Mouse (Mus musculus) midbrain, embryonic 11.5 days (tissue): Measurements from ENCODE around the gene Trpv6. TPM values are rescaled to one million over a fixed set of nuclear protein-coding genes. Genes with fewer than 3 reads are reported as not detected.

Experiments
- ATAC-seq: fragments of 200-750 bp; cut with Nextera tagmentation; 2 replicates; pipeline ENCODE4 v1.8.0; 2017; ENCODE audit warnings: moderate TSS enrichment, moderate library complexity; ENCODE audit not compliant: low FRiP score
- DNase-seq: peaks from one replicate; pipeline ENCODE4 v3.0.0; 2015; ENCODE audit warnings: low spot score; ENCODE audit errors: missing footprints
- H3K27ac ChIP-seq: fragments of 300-500 bp; sonication (generic); 2 replicates; pipeline ENCODE4 v1.5.1; 2014; ENCODE audit warnings: low read depth, low read length
- H3K27me3 ChIP-seq: fragments of 300-500 bp; sonication (generic); 2 replicates; pipeline ENCODE4 v1.6.1; 2014; ENCODE audit warnings: mild to moderate bottlenecking, low read length, moderate library complexity, mixed read lengths; ENCODE audit not compliant: control insufficient read depth, insufficient read depth
- H3K36me3 ChIP-seq: fragments of 300-500 bp; sonication (generic); 2 replicates; pipeline ENCODE4 v1.6.1; 2014; ENCODE audit warnings: mild to moderate bottlenecking, low read length, moderate library complexity, mixed read lengths; ENCODE audit not compliant: control insufficient read depth, insufficient read depth
- H3K4me1 ChIP-seq: fragments of 300-500 bp; sonication (generic); 2 replicates; pipeline ENCODE4 v1.6.1; 2014; ENCODE audit warnings: low read length; ENCODE audit not compliant: control insufficient read depth, insufficient read depth
- H3K4me2 ChIP-seq: fragments of 300-500 bp; sonication (generic); 2 replicates; pipeline ENCODE4 v1.6.1; 2014; ENCODE audit warnings: mild to moderate bottlenecking, moderate library complexity
- H3K4me3 ChIP-seq: fragments of 300-500 bp; sonication (generic); 2 replicates; pipeline ENCODE4 v1.5.1; 2014; ENCODE audit warnings: low read depth, low read length
- H3K9ac ChIP-seq: fragments of 300-500 bp; sonication (generic); 2 replicates; pipeline ENCODE4 v1.6.1; 2014; ENCODE audit warnings: low read length
- H3K9me3 ChIP-seq: fragments of 300-500 bp; sonication (generic); 2 replicates; pipeline ENCODE4 v1.6.1; 2016; ENCODE audit warnings: low read length; ENCODE audit not compliant: control insufficient read depth
- WGBS: fragments of 180-500 bp; shearing (Covaris S2); extraction: QIAGEN DNeasy Blood & Tissue Kit; methylation state at CpG from one replicate; pipeline ENCODE4 v1.1.7; 2014; 5-methylcytosine and 5-hydroxymethylcytosine counted together
- polyA plus RNA-seq: library from polyadenylated mRNA; unstranded; fragments of >200 nt; fragmentation: Nextera tagmentation; extraction: Ambion mirVana; gene quantifications from 2 replicates; pipeline ENCODE4 v1.2.1, GENCODE M21; 2014

Gene Trpv6
- polyA plus RNA-seq, 1 experiment from 2014 or later, result 0.27 TPM

DNA sequence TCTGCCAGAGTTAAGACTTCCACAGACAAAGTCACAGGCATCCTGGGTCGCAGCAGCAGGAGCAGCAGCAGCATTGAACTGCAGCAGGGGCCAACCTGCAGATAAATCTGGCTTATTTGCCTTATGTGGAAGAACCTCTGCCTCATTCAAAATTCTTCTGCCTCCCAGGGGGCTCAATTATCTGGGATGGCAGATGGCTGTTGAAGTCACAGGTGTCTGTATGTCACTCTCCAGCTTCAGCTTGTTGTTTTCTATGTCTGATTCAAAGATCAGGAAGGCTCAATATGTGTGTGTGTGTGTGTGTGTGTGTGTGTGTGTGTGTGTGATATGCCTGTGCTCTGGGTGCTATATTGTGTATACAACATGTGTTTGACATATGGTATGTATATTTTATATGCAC lies 1.2 kb upstream of the Trpv6 start:
- H3K9me3 ChIP-seq, result no peaks in the 10 kb centered on the region
- peak; percentile 30; the same call in 1 of the 2 replicates for ATAC-seq
- no peaks in the 10 kb centered on the region for H3K36me3 ChIP-seq
- WGBS, result 33% methylated on average over 1 of the region's 1 CpGs
- H3K4me2 ChIP-seq, result no peak overlapping the region
- H3K27me3 ChIP-seq, result no peaks in the 10 kb centered on the region
- no peak overlapping the region for H3K27ac ChIP-seq
- DNase-seq, result peak; percentile 44
- H3K9ac ChIP-seq, result no peak overlapping the region
- H3K4me1 ChIP-seq, result no peaks in the 10 kb centered on the region
- H3K4me3 ChIP-seq, result no peak overlapping the region

DNA sequence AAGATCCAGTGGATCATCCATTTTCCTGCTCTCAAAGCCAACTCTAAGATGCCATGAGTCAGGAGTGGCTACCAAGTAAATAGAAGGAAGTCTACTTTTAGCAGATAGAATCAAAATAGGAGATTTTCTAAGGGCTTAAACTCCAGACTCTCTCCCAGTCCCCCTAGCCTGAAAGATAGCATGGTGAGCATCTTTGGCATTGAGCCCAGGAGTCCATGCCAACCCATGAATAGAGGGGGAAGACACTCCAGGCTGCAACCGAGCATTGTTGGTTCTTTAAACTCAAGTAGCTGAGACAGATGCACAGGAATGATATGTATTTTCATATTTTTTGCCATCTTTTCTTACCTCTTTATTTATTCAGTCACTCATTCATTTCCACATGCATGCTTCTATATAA lies 994 bp downstream of the Trpv6 start:
- 73% methylated on average over 1 of the region's 1 CpGs for WGBS
- Histone ChIP-seq H3K36me3 (no peaks in the 10 kb centered on the region), H3K4me1 (no peaks in the 10 kb centered on the region), H3K9ac (no peak overlapping the region), H3K9me3 (no peaks in the 10 kb centered on the region), H3K27me3 (no peaks in the 10 kb centered on the region), H3K4me2 (no peak overlapping the region), H3K27ac (no peak overlapping the region), H3K4me3 (no peak overlapping the region)
- DNase-seq, result peak; percentile 49
- ATAC-seq, result no peak

DNA sequence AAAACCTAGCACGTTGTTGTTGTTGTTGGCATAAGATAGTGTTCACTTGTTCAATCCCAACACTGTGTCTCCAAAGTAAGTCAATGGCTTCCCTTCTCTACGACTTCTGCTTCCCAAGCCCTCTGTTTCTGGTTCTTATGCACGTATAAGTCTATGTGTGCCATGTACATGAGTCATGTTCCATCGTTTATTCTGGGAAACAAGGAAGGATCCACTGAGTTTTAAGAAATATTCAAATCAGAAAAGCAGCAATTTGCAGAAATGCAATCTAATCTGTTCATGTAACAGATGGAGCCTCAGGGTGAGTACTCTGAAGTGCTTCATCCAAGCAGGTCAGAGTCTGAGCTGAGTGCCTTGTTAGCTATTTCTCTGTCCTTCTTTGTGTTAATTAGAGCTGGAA lies 4.7 kb downstream of the Trpv6 start:
- 85% methylated on average over 4 of the region's 4 CpGs for WGBS
- no peaks in the 10 kb centered on the region for H3K4me1 ChIP-seq
- ATAC-seq, result no peak
- H3K27ac ChIP-seq, result no peak overlapping the region
- peak; percentile 53 for DNase-seq
- H3K36me3 ChIP-seq, result no peaks in the 10 kb centered on the region
- no peaks in the 10 kb centered on the region for H3K27me3 ChIP-seq
- H3K9me3 ChIP-seq, result no peaks in the 10 kb centered on the region
- H3K4me3 ChIP-seq, result no peak overlapping the region
- H3K9ac ChIP-seq, result no peak overlapping the region
- H3K4me2 ChIP-seq, result no peak overlapping the region

DNA sequence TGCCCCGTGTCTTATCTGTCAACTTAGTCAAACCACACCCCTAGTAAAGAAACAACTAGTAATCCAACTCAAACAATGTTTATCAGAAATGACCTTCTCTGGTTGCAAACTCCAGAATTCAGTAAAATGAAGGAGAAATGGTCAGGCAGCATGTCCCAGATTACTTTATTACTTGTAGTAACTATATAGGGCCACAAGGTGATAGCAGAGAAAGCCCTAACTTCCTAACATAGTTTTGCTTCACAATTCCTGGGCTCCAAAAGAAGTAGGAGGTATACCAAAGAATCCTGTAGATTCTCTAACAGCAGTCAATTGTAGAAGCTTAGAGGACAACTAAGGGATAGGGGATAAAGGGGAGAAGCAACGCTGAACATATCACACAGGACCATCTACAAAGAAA lies 5.4 kb downstream of the Trpv6 start:
- H3K9me3 ChIP-seq, result no peaks in the 10 kb centered on the region
- no peak overlapping the region for H3K9ac ChIP-seq
- WGBS, result 74% methylated on average over 2 of the region's 2 CpGs
- ATAC-seq (no peak), DNase-seq (peak; percentile 72)
- no peaks in the 10 kb centered on the region for H3K4me1 ChIP-seq
- H3K36me3 ChIP-seq, result no peaks in the 10 kb centered on the region
- no peak overlapping the region for H3K4me2 ChIP-seq
- H3K4me3 ChIP-seq, result no peak overlapping the region
- no peaks in the 10 kb centered on the region for H3K27me3 ChIP-seq
- no peak overlapping the region for H3K27ac ChIP-seq

DNA sequence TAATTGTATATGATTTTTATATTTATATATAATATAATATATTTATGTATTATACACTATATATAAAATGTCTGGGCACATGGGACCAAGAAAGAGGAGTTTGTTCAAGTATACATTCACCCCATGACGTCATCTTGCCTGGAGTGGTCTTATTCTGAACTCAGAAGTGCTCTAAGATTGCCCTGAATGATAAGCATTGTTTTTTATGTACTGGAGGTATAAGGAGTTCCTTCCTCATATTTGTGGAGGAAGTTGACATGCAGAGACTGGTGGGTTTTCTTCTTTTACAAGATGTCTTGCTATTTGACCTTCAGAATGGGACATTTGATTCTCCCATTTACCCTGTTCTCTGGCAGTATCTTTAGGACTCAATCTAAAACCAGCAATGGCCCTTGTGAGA lies 8.0 kb downstream of the Trpv6 start:
- H3K36me3 ChIP-seq, result no peaks in the 10 kb centered on the region
- whole genome bisulfite sequencing, result 82% methylated on average over 1 of the region's 1 CpGs
- DNase-seq, result peak; percentile 60
- no peaks in the 10 kb centered on the region for H3K4me1 ChIP-seq
- H3K27ac ChIP-seq, result no peak overlapping the region
- H3K9me3 ChIP-seq, result no peaks in the 10 kb centered on the region
- no peak overlapping the region for H3K4me2 ChIP-seq
- no peak overlapping the region for H3K9ac ChIP-seq
- no peaks in the 10 kb centered on the region for H3K27me3 ChIP-seq
- H3K4me3 ChIP-seq, result no peak overlapping the region
- no peak for ATAC-seq

DNA sequence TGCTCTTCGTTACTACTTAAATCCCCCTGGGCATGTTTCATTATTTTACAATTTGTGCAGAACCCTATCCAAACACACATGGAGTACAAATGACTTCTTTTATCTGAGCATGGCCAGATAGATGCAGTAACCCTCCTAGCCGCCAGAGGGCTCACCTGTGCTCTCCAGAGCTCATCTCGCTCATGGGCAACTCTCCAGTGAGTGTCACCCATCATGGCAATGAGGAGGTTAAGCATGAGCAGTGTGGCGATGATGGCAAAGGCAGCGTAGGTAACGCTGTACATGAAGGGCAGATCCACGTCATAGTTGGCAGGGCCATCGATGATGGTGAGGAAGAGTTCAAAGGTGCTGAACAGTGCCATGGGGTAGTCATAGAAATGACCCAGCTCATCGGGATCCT lies 13.5 kb downstream of the Trpv6 start:
- H3K9me3 ChIP-seq, result no peaks in the 10 kb centered on the region
- H3K9ac ChIP-seq, result no peak overlapping the region
- WGBS, result 71% methylated on average over 9 of the region's 9 CpGs
- no peak overlapping the region for H3K27ac ChIP-seq
- DNase-seq (peak; percentile 80), ATAC-seq (peak; percentile 47; the same call in 1 of the 2 replicates)
- H3K36me3 ChIP-seq, result no peaks in the 10 kb centered on the region
- H3K4me1 ChIP-seq, result no peaks in the 10 kb centered on the region
- no peaks in the 10 kb centered on the region for H3K27me3 ChIP-seq
- H3K4me3 ChIP-seq, result no peak overlapping the region
- H3K4me2 ChIP-seq, result no peak overlapping the region

DNA sequence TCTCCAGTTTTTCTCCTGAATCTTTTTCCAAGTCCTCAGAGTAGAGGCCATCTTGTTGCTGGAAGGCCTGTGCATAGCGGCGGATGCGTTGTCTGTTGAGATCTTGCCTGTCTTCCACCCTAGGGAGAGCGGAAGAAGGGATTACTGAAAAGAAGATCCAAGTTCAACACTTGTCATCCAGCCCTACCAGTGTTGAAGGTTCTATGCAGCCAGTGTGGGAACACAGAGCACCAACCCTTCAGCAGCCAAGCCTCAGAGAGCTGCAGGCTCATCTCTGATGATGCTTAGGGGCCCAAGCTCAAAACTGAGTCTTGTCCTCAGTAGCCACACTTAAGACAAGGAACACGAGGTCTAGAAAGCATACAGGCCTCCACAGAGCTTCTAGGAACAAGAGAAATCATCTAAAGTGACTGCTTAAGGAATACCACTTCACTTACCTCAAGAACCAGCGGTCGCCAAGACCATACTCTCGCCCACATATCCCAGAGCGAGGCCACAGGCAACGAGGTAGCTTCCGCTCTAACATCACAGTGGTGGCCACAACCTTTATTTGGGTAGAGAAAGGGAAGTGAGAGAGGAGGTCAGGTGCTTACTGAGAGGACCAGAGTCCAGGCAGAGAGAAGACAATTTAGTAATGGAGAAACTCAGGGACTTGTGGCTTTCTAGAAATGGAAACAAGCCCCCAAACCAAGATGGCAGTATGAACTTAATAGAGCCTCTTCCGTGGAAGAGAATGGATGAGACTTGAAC lies 14.8 kb downstream of the Trpv6 start:
- Histone ChIP-seq H3K4me2 (no peak overlapping the region), H3K36me3 (no peaks in the 10 kb centered on the region), H3K27ac (no peak overlapping the region), H3K9me3 (no peaks in the 10 kb centered on the region), H3K4me3 (no peak overlapping the region), H3K27me3 (no peaks in the 10 kb centered on the region), H3K9ac (no peak overlapping the region), H3K4me1 (no peaks in the 10 kb centered on the region)
- 93% methylated on average over 12 of the region's 12 CpGs for WGBS
- no peak for ATAC-seq
- DNase-seq, result peak; percentile 76

DNA sequence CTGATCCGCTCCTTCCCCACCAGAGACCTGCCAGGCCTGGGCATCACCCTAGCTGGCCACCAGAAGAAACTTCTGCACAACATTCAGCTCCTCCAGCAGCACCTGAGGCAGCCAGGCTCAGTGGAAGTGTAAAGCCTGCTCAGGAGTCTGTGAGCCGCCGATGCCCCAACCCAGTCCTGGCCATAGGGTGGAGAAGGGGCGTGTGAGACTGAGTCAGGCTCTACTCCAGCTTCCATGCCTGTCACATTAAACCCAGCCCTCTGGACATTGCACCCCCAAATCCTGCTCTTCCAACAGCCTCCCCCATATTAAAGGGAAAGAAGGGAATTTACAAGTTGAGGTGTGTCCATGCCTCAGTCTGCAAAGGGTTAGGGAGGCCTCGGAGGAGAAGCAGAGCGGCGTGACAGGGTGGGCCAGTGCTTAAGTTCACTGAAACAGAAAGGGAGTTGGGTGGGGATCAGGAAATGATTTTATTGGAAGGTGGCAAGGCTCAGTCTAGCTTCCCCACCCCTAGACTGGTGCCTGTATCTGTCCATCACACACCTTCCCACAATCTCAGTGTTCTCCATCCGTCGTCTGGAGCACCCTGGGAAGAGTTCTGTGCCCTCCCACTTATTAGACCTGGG lies 15.9 kb downstream of the Trpv6 start:
- Histone ChIP-seq H3K4me1 (no peaks in the 10 kb centered on the region), H3K36me3 (no peaks in the 10 kb centered on the region), H3K9ac (no peak overlapping the region), H3K9me3 (no peaks in the 10 kb centered on the region), H3K4me3 (no peak overlapping the region), H3K27ac (no peak overlapping the region), H3K27me3 (no peaks in the 10 kb centered on the region), H3K4me2 (no peak overlapping the region)
- no peak for ATAC-seq
- 90% methylated on average over 9 of the region's 9 CpGs for WGBS
- DNase-seq, result peak; percentile 39

DNA sequence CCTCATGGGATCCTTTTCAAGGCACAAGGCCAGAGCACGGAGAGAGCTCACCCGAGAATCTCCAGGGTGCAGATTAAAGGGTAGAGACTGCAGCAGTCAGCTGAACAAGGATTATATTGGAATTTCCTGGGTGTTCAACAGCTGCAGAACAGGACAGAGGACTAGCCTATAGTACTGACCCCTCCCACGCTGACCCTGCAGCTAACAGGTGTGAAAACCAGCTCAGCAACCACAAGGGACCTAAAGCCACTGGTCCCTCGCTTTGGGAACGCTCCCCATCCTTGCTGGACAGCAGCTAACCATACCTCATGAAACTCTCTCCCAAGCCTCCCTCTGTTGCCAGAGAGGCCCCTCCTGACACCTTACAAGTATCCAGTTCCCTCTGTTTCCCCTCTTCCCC lies 28.6 kb downstream of the Trpv6 start:
- no peak overlapping the region for H3K4me2 ChIP-seq
- DNase-seq, result no peak

More for the DNA sequence above, 28.6 kb downstream of the Trpv6 start:
- no peak for ATAC-seq
- peaks cover 9% of the 10 kb centered on the region; the same call in 1 of the 2 replicates for H3K4me1 ChIP-seq
- H3K36me3 ChIP-seq, result no peaks in the 10 kb centered on the region
- no peak overlapping the region for H3K4me3 ChIP-seq
- H3K9ac ChIP-seq, result no peak overlapping the region
- no peak overlapping the region for H3K27ac ChIP-seq
- no peaks in the 10 kb centered on the region for H3K9me3 ChIP-seq
- no peaks in the 10 kb centered on the region for H3K27me3 ChIP-seq
- WGBS, result 52% methylated on average over 5 of the region's 5 CpGs
